Mouse (Mus musculus) thymus, postnatal 0 days (tissue): ENCODE data around the gene Fgfr2. TPM values are rescaled to one million over a fixed set of nuclear protein-coding genes. Genes with fewer than 3 reads are reported as not detected.
"Not testable (repeated sequence)": the region's sequence is repeated elsewhere in the genome, so short reads cannot be mapped to it uniquely, and the experiment has no call there.

ENCODE experiments used
- DNase-seq: peaks from one replicate; pipeline ENCODE4 v3.0.0-alpha.2; 2015; ENCODE audit warnings: low spot score
- polyA plus RNA-seq: library from polyadenylated mRNA; unstranded; fragments of >200 nt; fragmentation: Nextera tagmentation; extraction: Ambion mirVana; gene quantifications from 2 replicates; pipeline ENCODE4 v1.2.1, GENCODE M21; 2015

Gene Fgfr2
- polyA plus RNA-seq, 1 experiment from 2014 or later: 23.6 TPM

DNA sequence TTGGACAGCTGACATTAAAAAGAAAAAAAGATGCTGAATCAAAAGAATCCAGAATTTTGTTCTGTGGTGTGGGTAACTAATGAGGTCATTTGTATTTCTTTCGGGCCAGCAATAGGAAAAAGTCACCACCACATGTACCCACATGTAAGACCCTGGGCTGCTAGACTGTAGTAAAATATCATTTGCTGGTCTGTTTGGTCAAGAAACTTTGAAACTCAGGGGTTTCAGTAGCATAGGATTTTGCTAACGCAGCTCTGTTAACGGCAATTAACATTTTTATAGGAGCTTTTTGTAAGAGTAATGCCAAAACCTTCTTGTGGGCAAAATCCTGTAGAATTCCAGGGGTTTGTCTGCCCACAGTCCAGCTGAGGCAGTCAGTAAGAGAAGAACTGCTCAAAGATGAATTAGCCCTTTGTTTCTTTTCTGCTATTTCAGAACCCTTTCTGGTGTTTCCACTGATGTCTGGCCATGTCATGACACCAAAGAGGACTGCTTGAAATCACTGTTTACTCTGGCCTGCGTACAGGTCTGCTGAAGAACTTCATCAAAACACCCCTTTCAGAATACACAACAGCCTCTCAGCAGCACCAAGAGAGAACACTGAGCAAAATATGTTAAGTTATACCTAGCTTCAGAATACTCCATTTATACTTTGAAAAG, 2667.4 kb downstream of the Fgfr2 start:
- no peak for DNase-seq

GRCm38 (mm10) chr7:130454226-130454625, 2668.9 kb downstream of the Fgfr2 start:
- no peak for DNase-seq

- no peak for DNase-seq
Measured at GRCm38 (mm10) chr7:130435776-130436175, 2687.4 kb downstream of the Fgfr2 start.

- DNase-seq: no peak
Measured at GRCm38 (mm10) chr7:130432141-130432540, 2691.0 kb downstream of the Fgfr2 start.

GRCm38 (mm10) chr7:130426586-130426985, 2696.6 kb downstream of the Fgfr2 start:
- DNase-seq: no peak

- no peak for DNase-seq
Measured at GRCm38 (mm10) chr7:130425991-130426390, 2697.2 kb downstream of the Fgfr2 start.

DNA sequence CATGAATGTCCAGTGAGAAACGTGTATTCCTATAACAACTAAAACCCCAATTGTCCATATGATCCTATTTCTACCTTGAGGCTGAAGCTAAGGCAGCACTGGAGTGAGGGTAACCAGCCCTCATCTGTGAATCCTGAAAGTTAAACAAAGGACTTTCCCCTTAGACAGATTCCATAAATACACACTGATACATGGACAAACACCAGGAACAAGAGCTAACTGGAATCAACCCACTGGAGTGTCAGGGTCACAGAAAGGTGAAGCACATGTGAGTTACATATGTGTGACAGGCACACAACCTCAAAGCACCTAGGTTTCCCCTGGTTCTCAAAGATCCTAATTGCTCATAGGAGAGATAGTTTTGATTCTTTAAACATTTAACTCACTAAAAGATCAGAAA, 2703.2 kb downstream of the Fgfr2 start:
- DNase-seq: no peak

- DNase-seq: no peak
Measured at GRCm38 (mm10) chr7:130407622-130408021, 2715.5 kb downstream of the Fgfr2 start.

GRCm38 (mm10) chr7:130403346-130403745, 2719.8 kb downstream of the Fgfr2 start:
- DNase-seq: no peak

- no peak for DNase-seq
Measured at GRCm38 (mm10) chr7:130394697-130395096, 2728.5 kb downstream of the Fgfr2 start.

GRCm38 (mm10) chr7:130390060-130390459, 2733.1 kb downstream of the Fgfr2 start:
- DNase-seq: not testable (repeated sequence)

GRCm38 (mm10) chr7:130386308-130386707, 2736.8 kb downstream of the Fgfr2 start:
- no peak for DNase-seq

GRCm38 (mm10) chr7:130385732-130386294, 2737.3 kb downstream of the Fgfr2 start:
- DNase-seq: no peak

DNA sequence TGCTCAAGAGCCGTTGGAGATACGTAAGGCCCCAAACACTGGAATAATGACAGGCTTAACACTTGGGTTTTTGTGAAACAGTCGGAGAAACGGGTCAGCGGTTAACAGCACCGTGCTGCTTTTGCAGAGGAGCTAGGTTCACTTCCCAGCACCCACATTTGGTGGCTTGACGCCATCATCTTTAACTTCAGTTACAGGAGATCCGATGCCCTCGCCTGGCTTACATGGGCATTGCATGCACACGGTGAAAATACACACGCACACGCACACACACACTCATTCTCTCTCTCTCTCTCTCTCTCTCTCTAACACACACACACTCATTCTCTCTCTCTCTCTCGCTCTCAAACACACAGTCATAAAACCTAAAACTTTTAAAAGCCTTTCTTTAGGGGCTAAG, 2741.0 kb downstream of the Fgfr2 start:
- no peak for DNase-seq

DNA sequence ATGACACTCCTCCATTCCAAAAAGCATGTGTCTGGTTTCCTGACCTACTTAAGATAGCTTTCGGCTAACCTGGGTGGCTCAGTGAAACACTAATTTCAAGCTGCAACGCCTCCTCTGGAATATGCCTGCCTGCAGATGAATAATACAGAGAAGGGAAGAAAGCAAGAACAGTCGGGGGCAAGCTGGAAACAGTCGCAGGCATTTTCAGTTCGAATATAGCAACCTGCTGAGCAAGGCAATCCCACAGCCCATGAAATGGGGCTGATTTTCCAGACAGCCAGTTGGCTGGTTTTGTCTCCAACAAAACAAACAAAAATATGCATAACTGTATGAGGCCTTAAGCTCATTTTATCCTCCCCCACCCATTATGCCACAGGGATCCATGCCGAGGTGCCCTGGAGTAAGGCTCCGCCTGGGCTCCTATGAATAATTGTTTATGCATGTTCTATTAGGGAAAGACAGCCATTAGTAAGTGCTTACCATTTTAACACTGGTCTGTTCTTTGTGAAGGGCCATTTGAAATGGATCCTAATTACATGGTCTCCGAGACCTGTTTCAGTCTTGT, 2741.7 kb downstream of the Fgfr2 start:
- DNase-seq: no peak

DNA sequence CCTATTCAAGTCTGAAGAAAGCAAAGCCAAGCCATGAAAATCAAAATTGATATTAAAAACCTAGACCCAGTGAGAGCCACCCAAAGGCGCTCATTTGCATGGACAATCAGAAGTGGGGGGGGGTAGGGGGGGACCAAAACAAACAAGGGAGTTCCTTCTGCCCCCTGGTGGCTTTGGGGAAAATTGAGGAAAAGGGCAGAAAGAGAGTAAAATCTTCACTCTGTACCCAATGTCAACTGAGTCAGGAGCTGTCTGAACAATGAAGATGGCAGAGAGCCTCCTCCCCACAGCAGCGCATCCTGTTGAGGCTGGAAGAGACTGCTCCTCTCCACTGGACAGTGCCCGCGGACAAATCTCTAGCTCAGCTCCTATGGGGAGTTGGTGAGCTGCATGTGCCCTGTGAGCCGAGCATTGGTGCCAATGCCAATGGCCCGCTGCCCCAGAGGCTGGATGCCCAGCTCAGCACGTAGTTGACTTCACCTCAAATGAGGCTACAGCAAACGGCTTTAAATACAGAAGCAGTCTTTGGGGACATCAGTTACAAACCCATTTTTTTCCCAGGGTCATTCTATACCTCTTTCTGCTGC, 2742.3 kb downstream of the Fgfr2 start:
- DNase-seq: no peak

GRCm38 (mm10) chr7:130380367-130380766, 2742.8 kb downstream of the Fgfr2 start:
- DNase-seq: no peak

- no peak for DNase-seq
Measured at GRCm38 (mm10) chr7:130379886-130380285, 2743.3 kb downstream of the Fgfr2 start.

GRCm38 (mm10) chr7:130378308-130378707, 2744.8 kb downstream of the Fgfr2 start:
- DNase-seq: no peak

DNA sequence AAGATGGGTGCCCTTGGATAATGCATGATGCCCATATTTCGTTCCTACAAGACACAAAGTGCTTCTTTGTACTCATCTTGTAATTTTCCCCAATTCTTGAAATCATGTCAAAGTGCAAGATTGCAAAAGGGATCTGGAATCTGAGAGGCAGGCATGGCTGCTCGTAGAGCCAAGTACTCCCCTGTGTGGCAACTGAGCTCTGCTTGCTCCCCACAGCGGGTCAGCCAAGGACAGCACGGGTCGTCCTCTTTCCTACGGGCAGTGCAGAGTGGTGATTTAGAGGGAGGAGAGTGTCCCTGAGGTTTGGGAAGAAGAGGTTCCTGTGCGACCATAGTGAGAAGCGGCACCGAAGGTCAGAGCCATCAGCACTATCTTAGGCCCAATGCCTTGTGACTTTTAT, 2748.8 kb downstream of the Fgfr2 start:
- DNase-seq: no peak

GRCm38 (mm10) chr7:130368827-130369641, 2754.1 kb downstream of the Fgfr2 start:
- no peak for DNase-seq
